Mouse (Mus musculus) heart, adult 11 months (tissue): Measurements from ENCODE around the gene Nos3.

ENCODE experiments used
- DNase-seq: peaks from one replicate; pipeline ENCODE4 v3.0.0; 2022

Gene Nos3

DNA sequence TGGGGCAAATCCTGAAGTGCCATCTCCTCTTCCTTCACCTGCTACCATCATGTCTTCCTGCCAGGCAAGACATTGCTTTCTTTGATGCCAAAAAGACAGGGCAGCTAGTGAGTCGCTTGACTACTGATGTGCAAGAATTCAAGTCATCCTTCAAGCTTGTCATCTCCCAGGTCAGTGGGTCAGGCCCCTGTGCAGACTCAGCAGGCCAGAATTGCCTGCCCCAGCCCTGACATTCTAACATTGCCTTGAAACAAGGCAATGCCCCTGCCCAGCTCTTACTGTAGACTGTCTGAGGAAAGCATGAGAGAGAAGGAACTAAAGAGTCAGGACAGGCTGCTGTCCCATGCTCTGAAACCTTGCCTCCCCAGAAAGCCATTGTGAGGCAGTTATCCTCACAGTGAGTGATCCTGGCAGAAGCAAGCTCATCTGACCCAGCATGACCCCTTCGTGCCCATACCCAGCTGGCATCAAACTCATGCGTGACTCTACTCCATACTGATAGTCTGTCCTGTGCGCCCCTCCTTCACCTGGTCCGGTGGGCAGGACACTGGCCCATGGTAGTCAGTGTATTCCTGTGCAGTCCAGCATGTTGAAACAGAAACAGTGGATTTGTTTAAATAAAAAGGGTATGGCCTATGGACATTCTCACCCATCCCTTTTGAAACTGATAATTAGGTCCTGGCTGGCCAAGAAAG, 36.4 kb downstream of the Nos3 start:
- peak; percentile 91 for DNase-seq

DNA sequence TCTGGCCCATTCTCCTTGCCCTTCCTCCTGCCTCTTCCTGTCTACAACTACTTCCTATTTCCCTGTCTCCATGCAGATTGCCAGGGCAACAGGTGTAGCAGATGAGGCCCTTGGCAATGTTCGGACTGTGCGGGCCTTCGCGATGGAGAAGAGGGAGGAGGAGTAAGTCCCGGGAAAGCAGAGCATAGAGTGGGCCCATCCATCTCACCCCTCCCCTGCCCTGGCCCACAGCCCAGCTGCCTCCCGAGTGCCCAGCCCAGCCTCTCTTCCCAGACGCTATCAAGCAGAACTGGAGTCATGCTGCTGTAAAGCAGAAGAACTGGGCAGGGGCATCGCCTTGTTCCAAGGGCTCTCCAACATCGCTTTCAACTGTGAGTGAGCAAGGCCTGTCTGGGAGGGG, 37.4 kb downstream of the Nos3 start:
- no peak for DNase-seq

DNA sequence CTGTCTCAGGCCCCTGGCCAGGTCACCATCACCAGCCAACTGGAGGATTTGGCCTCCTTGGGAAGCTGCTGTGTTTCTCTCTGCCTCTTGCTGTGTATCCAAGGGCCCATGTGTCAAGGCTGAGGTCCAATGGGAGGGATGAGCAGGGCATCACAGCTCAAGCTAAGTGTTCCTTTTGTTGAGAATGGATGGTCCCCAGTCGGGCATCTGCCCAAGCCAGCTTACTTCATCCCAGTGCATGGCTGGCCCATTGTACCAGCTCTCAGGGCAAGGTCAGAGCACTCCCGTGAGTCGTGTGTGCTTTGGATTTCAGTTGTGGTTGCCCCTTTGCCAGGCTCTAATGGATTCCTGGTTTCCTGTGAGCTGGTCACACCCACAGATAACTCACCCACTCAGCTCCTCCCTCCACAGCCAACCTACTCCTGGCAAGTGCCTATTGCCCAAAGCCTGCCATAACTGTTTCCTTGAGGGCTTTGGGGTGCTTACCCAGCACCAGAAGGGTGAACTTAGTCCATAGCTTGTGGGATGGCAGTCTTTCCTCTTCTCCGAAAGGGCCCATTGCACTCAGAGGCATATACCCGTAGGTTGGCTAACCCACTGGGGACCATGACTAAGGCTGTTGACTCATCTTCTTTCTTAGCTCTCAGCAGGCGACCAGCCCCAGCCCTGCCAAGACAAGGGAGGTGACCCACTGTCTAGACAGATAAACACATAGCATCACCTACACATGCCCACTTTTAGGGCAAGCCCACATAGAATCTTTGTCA, 40.2 kb downstream of the Nos3 start:
- DNase-seq, result no peak

- DNase-seq, result no peak
These were observed 40.8 kb downstream of the Nos3 start for GRCm38 (mm10) chr5:24405389-24405876.

- DNase-seq, result peak; percentile 92
These were observed 44.0 kb downstream of the Nos3 start for GRCm38 (mm10) chr5:24408651-24409050.

DNA sequence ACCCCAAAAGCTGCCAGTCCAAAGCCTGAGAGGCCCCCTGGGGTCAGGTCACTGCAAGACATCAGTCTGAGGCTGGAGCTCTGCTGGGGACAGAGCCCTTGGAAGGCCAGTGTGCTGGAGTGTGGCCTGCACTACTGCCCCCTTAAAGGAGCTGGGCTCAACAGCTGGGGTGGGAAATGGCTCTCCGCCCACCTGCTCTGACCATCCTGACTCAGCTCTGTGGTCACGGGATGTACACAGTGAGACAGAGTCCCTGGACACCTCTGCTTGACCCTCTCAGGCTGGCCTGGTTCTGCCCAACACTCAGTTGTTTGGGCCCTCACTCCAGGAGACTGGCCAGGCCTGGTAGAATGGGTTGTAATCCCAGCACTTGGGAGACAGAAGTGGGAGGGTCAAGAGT, 44.9 kb downstream of the Nos3 start:
- no peak for DNase-seq

- DNase-seq, result no peak
These were observed 47.5 kb downstream of the Nos3 start for GRCm38 (mm10) chr5:24412063-24412462.

DNA sequence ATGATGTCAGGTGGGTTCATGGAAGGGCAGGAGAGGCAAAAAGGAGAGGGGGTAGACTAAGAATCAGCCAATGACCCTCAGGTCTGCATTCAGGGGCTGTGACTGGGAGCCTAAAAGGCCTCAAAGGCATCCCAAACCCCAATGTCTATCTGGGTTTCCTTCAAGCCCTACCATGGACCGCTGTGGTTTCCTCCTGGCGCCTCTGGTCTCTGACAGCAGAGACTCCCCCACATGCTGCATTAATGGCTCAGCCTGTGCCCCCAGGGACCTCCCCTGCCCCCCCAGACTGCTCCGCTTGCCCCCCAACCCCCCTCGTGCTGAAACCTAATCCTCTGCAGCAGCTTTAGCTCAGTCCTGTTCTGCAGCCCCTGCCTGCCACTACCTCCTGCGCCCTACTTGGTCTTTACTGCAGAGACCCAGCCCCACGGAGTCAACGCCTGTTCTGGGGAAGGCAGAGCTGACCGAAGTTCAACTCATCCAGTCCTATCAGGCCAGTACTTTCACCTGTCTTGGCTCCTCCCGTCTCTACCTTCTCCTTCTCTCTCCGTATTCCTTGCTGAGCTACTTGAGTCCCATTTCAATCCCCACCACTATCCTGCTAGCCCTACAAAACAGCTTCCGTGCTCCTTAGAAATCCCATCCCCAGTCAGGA, 48.6 kb downstream of the Nos3 start, which contains the start of gene Asic3:
Gene Asic3, plus strand, starts transcription at position 351 of the 652 bp plus-strand sequence.
- no peak for DNase-seq

DNA sequence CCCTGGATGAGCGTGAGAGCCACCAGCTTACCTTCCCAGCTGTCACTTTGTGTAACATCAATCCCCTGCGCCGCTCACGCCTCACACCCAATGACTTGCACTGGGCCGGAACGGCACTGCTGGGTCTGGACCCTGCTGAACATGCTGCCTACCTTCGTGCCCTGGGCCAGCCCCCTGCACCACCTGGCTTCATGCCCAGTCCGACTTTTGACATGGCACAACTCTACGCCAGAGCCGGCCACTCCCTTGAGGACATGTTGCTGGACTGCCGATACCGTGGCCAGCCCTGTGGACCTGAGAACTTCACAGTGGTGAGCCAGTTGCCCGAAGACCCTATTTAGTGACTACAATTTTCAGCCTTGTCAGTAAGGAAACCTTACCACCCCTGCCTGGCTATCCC, 49.3 kb downstream of the Nos3 start:
- peak; percentile 90 for DNase-seq

DNA sequence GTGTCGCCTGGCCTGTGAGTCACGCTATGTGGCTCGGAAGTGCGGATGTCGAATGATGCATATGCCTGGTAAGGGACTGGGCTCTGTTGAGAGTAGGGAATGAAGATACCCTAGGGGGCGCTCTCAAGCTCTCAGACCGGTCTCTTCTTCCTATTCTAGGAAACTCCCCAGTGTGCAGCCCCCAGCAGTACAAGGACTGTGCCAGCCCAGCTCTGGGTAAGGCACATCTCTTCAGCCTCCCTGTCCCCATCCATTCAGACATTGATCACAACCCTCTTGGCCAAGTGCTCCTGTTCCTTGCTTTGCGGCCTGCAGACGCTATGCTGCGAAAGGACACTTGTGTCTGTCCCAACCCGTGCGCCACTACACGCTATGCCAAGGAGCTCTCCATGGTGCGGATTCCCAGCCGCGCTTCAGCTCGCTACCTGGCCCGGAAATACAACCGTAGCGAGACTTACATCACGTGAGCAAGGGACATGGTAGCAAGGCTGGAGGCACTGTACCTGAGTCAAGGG, 51.7 kb downstream of the Nos3 start:
- peak; percentile 96 for DNase-seq

DNA sequence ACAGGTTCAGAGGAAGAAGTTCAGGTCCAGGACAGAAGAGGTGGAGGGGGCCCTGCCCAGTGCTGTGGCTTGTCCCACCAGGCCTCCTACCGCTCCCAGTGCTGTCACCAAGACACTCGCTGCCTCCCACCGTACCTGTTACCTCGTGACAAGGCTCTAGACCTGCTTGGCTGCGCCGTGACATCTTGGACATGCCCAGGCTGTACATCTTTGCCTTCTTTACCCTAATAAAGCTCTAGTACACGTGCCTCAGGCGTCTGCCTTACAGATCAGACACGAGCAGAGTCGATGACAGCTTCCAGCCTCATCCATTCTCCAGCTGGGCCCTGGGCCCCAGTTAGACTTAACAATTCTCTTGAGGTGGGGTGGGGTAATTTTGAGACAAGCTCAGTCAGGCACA, 53.0 kb downstream of the Nos3 start:
- DNase-seq, result peak; percentile 90

- peak; percentile 91 for DNase-seq
These were observed 55.8 kb downstream of the Nos3 start for GRCm38 (mm10) chr5:24420381-24420780.

GRCm38 (mm10) chr5:24423129-24424003, 58.8 kb downstream of the Nos3 start, which contains the start of the genes Cdk5 and Slc4a2:
Gene Cdk5, minus strand, starts transcription at chr5:24423530.
Gene Slc4a2, plus strand, starts transcription at chr5:24423837.
- peak; percentile 100 for DNase-seq

GRCm38 (mm10) chr5:24424004-24424781, 59.6 kb downstream of the Nos3 start:
- no peak for DNase-seq

DNA sequence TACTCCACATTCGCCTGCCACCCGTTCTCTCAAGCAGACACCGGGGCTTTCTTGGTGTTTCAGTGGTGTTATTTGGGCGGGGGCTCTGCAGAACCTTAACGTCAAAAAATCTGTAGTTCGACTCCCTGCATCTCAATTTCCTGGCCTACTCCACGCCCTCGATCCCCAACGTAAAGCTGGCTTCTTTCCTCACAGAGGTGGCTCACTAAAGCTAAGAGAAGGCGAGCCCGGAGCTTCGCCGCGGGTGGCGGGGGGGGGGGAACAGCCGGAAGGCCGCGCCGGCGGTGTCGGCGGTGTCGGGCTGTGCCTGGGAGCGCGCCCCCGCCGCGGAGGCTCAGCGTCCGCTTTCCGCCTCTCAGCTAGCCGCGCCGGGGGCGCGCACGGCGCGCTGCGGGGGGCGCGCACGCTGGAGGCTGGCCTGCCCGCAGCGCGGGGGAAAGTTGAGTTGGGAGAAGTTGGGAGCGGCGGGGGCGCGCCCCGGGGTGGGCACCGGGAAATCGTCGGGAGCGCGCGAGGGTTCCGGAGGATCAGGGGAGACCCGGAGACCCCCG, 60.3 kb downstream of the Nos3 start:
- DNase-seq, result peak; percentile 99

DNA sequence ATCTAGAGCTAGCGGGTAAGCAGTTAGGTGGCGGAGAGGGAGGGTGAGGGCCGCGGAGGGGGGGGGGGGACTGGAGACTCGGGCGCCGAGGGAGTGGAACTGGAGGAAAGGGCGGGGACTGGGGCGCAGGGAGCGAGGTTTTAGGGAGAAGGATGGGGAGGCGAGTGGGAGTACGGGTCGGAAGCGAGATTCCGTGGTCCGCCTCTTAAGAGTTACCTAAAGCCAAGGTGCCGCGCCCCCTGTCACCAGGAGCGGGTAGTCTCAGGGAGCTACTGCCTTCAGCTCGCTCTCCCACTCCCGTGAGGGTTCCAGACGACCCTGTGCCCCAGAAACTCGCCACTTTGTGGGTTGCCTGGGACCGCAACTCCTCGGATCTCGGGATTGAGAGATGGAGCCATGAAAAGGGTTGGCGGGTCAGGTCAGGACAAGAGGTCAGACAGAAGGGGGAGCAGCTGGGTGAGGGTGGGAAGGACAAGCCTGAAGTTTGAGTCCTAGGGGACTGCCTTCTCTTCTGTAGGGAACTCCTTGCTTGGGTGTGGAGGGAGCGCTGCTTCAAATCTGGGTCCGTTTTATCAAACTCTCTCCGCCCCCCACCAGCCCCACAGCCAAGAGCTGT, 60.9 kb downstream of the Nos3 start:
- no peak for DNase-seq

GRCm38 (mm10) chr5:24426037-24426432, 61.4 kb downstream of the Nos3 start:
- peak; percentile 97 for DNase-seq

- peak; percentile 94 for DNase-seq
These were observed 62.1 kb downstream of the Nos3 start for GRCm38 (mm10) chr5:24426556-24427284.

GRCm38 (mm10) chr5:24427285-24427633, 62.6 kb downstream of the Nos3 start:
- DNase-seq, result peak; percentile 92

GRCm38 (mm10) chr5:24427981-24428402, 63.4 kb downstream of the Nos3 start:
- peak; percentile 90 for DNase-seq
